Mouse (Mus musculus): ENCODE data around the gene Acot5.
"Not testable (repeated sequence)": the region's sequence is repeated elsewhere in the genome, so short reads cannot be mapped to it uniquely, and the experiment has no call there.

Acot5 gene

DNA sequence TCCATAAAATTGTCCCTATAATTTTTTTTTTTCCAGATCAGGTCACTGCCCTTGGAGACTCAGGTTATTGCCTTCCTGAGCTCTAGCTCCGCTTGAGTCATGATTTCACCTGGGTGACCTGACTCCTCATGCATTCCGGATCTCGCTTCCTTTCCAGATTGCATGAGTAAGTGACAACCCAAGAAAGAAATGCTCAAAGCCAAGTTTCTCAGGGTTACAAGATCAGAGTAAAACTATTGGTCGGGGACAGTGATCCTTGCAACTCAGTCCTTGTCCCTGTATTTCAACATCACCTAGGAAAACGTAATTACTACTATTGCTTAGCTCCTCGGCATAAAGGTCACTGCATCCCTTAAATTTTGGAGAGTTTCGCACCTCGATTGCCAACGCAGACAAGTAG lies at the start of gene Acot5:
Gene Acot5 (plus strand): TSS at position 340 of the 400 bp plus-strand sequence.
- no peak for DNase-seq

DNA sequence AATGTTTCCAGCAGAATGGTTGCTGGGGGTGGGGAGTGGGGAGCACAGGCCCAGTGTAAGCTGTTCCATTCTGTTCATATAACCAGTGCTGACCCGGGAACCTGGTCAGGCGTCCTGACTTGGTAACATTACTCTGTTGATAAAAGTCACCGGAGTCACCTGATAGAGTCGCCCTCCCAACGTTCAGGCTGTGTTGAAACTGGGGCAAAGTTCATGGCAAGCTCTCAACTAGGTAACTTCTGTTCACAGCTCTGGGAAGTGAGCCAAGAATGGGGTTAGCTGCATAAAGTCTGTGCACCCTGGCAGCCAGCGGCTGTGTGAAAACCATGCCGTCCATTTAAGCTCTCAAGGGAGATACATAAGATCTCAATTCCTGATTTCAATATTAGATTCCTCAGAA lies 48.6 kb upstream of the Acot5 start:
- peak; percentile 85 for DNase-seq

DNA sequence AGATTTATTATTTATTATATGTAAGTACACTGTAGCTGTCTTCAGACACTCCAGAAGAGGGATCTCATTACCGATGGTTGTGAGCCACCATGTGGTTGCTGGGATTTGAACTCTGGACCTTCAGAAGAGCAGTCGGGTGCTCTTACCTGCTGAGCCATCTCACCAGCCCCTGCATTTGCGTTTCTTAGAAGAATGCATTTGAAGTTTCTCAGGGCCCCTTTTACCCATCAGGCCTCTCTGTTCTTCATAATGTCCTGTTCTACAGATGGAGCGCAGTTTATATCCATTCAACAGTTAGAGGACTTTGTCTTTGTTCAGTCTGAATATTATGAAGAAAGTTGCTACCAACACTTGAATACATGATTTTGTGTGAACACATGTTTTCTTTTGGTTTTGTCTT lies 46.9 kb upstream of the Acot5 start:
- DNase-seq = not testable (repeated sequence)

DNA sequence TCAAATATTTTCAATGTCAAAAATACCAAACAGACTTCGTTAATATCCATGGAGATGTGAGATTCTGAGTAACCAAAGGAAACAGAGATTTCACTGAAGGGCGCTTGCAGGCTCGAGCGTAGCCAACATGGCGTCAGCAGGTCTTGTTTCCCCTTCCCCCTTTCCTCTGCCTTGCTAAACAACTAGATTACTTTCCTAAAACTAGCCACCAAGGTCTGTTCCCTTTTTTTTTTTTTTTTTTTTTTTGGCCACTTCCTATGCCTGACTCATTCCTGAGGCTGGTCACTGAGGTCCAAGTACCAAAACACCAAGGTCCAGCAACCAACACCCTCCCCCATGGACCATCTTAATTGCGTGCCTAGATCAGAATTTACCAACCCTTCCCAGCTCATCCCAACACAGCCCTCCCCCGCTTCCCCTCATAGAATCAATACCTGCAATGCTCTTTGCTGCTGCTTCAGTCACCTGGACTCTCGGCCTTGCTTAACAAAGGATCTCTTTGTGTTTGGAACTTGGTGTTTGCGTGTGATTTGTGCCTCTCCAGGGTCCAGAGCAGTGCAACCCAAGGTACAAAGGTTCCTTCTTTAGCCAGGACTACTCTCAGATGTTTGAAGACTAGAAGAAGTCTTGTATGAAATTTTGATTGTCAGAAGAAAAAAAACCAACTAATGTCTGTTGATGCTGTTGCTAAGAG lies 45.9 kb upstream of the Acot5 start:
- DNase-seq = no peak

DNA sequence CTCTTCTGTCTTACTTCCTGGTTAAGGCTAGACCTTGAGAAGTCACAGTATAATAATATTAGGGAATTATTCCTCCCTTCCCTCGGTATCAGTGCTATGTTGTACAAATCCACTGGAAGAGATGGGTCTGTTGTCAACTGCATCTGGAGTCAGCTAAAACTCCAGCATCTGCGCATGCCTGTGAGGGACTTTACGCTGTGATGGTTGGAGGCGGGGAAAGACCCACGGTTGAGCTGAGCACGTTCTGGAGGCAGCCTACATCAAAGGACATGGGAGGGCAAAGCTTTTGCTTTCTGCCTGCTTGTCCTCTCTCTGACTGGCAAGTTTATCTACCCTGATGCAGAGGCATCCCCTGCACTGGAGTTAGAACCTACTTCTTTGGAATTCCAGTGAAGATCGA lies 43.2 kb upstream of the Acot5 start:
- DNase-seq = no peak

DNA sequence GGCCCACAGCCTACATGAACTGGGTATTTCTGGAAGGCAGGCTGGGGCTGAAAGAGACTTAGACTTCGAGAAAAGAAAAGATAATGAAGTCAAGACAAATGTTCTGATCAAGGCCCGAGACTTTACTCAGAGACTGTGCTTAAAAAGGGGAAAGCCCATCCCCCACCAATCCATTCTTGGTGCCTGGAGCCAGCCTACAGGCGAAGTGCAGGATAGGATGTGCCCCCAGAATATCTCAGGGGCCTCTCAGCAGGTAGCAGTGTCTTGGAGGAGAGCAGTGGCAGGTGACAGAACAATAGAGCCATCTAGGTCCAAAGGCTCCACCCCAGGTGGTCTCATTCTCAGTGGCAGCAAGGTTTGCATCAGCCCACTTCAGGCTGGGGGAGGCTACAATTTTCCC lies 40.8 kb upstream of the Acot5 start:
- DNase-seq = not testable (repeated sequence)

DNA sequence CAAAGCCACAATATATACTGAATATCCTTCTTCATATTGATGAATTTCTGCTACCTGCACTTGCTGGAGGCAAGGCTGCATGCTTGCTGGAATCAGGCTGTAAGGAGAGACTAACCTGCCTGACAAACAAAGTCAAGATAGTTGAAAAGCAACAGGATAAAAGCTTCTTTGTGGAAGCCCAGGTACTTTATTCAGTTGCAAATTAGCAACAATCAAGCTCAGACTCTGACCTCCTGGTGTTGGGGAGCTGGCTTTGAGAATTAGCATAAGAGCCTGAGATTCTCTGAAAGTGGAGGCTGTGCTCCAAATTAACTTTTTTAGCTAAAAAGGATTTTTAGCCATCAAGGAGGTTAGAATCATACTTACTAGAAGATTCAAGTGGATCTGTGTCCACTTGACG lies 40.1 kb upstream of the Acot5 start:
- not testable (repeated sequence) for DNase-seq

DNA sequence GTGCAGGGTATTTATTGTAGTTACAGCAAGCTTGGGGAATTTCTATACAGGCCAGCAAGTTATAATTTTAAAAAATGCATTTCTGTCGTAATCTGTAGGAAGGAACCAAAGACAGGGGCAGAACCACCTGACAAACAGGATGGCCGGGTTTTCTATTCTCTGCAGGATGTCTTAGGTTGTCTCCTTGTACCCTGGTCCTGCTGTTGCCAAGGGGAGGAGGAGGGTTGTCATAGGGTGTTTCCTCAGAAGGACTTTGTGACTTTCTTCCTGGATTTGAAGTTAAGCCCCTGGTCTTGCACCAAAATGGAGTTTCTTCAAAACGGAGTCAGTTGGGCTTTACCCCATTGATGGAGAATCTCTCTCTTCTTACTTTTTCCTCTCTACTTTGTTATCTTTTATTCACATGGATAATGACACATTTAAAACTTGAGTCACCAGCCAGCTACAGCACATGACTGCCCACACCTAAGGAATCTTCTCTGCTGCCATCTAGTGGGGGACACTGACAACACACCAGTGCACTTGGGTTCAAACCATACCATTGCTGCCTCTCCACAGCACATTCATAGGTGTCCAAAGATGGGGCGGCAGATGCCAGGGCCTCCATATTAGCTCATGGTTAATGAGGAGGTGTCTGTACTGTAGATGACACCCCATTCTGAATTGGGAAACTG lies 38.3 kb upstream of the Acot5 start:
- peak; percentile 87 for DNase-seq

DNA sequence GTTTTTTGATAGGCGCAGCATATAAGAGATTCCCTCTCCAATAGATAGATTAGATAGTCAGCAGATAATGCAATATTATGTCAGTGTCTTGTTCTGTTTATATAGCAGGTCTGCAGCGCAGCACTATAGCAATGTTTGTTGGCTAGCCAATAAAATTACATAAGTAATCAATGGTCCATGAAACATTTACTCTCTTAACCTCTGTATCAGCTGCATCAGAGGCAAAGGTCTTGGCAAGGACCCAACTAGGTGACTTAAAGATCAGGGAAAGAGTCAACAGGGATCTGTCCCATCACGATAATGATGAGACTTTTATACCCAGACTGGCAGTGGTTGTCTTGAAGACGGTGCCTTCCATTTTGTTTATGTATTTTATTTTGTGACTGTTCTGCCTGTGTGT lies 36.3 kb upstream of the Acot5 start:
- no peak for DNase-seq

DNA sequence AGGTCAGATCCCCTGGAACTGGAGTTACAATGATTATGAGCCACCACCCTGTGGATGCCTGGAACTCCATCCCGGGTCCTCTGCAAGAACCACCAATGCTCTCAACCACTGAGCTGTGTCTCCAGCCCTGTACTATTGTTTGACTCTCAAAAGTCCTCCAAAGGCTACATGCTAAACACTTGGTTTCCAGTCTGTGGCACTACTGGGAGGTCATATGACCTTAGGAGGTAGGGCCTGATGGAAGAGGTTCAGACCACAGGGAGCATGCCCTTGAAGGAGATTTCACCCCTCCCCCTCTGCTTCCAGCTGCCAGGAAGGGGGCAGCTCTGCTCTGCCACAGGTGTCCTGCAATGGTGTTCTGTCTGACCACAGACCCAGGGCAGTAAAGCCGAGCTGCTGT lies 35.8 kb upstream of the Acot5 start:
- DNase-seq = not testable (repeated sequence)

DNA sequence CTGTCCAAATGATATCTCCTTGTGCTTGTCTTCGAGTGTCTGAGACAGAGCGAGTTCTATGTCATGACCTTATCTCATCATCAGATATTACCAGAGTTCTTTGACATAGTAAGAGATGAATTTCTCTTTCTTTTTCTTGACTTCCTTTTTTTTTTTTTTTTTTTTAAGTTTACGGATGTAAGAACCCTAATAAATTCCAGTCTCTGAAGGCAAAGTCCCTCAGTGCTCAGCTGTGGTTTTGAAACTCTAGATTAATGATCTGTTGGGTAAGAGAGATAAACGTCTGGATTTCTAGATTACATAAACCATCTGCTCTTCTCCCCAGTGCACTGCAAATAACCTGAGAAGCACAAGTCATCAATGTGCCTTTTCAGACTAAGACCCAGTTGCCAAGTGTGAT lies 35.0 kb upstream of the Acot5 start:
- DNase-seq = no peak

DNA sequence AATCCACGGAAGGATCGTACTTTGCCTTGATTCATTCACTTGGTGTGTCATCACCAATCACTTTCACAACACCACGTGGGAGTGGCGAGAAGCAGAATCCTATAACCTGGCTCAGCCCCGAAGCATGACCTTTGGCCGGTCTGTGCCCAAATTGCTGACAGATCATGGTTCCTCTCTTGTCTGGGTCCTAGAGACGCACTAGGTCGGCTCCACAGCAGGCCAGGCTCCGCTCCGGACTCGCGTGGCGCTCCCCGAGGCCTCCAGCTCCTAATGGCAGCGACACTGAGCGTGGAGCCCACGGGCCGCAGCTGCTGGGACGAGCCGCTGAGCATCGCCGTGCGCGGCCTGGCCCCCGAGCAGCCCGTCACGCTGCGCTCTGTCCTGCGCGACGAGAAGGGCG lies 30.9 kb upstream of the Acot5 start, which contains the start of gene Acot4:
Gene Acot4 (plus strand): TSS at position 139 of the 400 bp plus-strand sequence.
- DNase-seq = peak; percentile 74

DNA sequence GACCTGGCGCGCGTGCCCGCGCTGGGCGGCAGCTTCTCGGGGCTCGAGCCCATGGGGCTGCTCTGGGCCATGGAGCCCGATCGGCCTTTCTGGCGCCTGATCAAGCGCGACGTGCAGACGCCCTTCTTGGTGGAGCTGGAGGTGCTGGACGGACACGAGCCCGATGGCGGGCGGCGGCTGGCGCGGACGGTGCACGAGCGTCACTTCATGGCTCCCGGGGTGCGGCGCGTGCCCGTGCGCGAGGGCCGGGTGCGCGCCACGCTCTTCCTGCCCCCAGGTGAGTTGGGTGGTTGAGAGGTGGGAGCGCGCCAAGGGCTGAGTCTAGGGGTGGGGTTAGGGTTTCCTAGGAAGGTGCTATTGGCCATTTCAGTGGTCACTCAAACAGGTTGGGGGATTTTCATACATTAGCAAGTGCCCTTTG lies 30.4 kb upstream of the Acot5 start, which contains the start of gene Gm49366:
Gene Gm49366 (plus strand): TSS at position 245 of the 421 bp plus-strand sequence.
- DNase-seq = peak; percentile 69

DNA sequence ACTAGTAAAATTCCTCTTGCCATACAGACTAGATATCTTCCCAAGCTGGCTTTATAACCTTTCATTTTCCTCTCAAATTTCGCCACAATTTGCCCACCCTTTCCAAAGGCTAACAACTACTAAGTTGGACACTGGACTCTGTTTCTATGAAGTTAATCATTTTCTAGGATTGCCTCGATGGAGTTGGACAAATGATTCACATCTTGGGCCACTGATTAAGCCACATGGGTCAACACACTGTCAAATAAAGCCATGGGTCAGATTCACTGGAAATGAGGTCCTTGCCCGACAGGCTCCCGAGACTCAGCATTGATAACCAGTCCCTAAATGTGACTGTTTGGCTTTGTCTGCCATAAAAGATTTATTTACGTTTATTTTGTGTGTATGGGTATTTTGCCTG lies 26.9 kb upstream of the Acot5 start:
- DNase-seq = peak; percentile 37

DNA sequence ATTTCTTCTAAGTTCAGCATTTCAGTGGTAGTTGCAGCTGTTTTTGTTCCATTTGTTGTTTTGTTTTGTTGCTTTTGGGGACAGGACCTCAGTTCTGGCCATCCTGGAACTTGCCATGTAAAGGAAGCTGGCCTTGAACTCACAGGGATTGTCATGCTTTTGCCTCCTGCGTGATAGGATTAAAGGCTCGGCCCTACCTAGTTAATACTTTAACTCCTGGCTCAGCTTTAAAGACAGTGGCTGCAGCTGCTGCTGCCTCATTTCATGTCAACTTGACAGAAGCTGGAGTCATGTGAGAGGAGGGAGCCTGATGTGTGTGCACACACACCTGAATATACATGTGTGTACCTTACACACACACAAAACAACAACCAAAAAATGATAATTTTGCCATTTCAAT lies 25.1 kb upstream of the Acot5 start:
- peak; percentile 26 for DNase-seq

DNA sequence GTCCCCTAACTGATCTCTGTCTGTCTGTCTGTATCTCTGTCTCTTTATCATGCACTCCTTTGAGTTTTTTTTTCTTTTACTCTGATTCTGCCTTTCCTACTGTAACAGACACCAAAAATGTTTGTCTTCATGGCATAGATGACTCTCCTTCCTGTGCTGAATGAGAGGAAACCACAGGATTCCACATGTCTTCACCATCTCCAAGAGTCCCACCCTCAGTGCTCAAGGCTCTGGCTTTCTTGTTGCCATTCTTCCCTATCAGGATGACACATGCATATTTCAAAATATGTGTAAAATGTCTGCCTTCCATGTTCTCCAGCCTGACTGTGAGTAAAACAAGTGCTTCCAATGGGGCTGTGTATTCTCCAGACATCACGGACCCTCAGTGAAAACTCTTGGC lies 22.2 kb upstream of the Acot5 start:
- DNase-seq = no peak

DNA sequence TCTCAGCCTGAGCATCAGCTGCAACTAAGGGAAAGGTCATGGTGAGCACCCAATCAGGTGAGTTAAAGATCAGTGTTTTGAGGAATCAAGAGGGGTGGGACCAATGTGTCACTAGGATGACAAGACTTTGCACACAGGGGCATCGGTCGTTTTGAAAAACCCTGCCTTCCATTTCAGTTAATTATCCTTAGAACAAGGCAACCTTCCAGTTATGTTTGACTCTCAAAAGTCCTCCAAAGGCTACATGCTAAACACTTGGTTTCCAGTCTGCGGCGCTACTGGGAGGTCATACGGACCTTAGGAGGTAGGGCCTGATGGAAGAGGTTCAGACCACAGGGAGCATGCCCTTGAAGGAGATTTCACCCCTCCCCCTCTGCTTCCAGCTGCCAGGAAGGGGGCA lies 18.4 kb upstream of the Acot5 start:
- DNase-seq = peak; percentile 30

DNA sequence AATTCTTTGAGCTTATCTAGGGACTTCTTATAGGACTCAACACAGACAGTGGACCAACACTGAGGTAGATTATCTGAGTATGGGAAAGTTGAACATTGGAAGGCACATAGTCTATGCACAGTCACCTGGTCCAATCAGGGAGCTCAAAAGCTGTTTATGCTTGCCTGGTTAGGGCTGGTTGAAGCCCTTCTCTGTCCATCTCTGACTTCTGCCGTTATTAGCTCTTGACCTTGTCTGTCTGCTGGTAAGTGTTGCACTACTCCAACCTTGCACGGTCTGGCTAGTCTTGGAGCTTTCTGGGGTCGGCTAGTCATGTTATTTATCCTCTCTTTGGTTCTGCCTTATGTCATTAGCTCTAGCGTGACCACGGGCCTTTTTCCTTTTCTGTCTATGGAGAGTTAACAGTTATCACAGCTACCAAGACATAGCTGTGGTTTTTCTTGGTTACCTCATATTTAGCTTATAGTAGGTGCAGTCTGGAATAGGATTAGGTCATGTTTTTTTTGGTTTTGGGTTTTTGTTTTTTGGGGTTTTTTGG lies 17.1 kb upstream of the Acot5 start, which contains the start of gene Acot3:
Gene Acot3 (plus strand): TSS at position 208 of the 538 bp plus-strand sequence.
- DNase-seq = peak; percentile 40

DNA sequence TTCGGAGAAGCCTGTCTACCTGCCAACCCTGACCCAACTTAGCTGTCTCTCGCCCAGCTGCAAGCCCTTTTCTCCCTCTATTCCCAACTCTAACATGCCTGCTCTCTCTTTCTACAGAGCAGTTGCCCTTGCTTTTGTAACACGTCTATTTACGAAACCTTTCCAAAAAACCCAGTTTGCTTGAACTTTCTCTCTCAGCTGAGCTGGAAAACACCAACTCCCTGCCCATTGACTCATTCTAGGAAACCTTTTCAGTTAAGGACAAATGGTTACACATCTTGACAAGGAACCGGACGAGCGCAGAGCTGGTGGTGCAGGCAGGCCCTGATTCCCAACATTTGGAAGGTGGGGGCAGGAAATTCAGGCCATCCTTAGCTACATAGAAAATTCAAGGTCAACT lies 16.5 kb upstream of the Acot5 start:
- DNase-seq = no peak

DNA sequence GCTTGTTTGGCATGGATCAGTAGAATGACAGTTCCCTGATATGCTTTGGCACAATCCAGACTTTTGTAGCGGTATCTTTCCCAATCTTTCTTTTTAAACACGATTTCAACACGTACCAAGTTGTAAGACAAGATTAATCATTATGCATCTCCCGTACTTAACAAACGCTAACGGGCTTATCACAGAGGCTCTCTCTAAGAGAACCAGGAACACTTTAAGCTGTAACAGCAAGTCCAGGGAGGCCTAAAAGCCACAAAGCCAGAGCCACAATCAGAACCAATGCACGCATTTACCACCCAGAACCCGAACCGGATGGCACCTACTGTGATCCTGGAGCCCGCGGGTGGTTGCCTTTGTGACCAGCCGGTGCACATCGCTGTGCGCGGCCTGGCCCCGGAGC lies 16.0 kb upstream of the Acot5 start:
- DNase-seq = no peak

DNA sequence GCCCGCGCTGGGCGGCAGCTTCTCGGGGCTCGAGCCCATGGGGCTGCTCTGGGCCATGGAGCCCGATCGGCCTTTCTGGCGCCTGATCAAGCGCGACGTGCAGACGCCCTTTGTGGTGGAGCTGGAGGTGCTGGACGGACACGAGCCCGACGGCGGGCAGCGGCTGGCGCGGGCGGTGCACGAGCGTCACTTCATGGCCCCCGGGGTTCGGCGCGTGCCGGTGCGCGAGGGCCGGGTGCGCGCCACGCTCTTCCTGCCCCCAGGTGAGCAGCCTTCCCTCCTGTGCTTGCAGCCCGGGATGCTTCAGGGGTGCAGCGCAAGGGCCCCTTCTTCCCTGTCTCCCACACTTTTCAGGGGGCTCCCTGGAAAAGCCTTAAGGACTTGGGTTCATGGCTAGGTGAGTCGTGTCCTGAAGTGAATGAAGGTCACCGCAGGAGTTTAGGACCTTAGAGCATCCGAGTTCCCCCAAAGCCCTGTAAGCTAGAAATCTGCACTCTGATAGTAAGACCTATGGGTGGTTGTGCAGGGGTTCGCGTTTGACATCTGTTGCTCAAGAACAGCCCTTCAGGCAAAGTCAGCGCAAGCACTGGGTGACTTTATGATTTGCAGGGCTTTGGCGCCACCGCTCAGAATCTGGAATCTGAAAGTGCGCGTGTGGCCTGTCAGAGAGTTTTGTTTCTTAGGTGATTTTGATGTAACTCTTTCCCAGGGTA lies 15.3 kb upstream of the Acot5 start:
- DNase-seq = peak; percentile 64

DNA sequence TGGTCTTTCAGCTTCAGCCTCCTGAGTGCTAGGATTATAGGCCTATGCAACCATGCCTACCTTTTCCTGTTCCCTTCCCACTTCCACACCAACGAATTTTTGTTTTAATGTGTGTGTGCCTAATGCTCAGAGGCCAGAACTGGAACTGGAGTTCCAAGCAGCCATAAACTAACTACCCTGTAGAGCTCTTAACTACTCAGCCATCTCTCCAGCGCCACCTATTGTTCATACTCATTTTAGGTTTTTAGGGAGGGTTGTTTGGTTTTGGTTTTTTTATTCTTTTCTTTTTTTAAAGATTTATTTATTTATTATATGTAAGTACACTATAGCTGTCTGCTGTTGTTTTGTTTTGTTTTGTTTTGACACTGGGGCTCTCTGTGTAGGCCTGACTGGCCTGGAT lies 8.2 kb upstream of the Acot5 start:
- no peak for DNase-seq

DNA sequence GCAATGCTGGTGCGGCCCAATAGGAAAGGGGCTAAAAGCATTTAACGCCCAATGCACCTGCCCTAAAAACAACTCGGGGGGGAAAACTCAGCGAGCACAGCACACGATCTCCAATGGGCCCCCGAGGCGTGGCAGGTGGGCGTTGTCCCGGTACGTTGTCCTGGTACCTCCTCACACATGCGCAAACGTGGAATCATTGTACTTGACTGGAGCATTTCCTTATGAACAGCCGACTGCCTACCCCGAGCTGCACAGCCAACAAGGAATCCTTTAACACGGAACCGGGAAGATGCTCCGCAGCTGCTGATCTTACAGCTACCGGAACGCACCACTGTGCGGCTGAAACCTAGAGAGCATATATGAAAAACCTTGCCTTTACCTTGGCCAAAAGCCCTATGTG lies 6.8 kb upstream of the Acot5 start:
- no peak for DNase-seq
